Mouse (Mus musculus) 3T3-L1 (cell line): ENCODE results near the gene Vwa1.
A peak's percentile ranks its signal among the peaks of the same experiment; 100 is the strongest.
"Not testable (repeated sequence)": the region's sequence is repeated elsewhere in the genome, so short reads cannot be mapped to it uniquely, and the experiment has no call there.

Experiments
- DNase-seq: peaks from one replicate; pipeline ENCODE4 v3.0.0-alpha.2; 2015; ENCODE audit warnings: low read depth, low spot score

The Vwa1 gene

DNA sequence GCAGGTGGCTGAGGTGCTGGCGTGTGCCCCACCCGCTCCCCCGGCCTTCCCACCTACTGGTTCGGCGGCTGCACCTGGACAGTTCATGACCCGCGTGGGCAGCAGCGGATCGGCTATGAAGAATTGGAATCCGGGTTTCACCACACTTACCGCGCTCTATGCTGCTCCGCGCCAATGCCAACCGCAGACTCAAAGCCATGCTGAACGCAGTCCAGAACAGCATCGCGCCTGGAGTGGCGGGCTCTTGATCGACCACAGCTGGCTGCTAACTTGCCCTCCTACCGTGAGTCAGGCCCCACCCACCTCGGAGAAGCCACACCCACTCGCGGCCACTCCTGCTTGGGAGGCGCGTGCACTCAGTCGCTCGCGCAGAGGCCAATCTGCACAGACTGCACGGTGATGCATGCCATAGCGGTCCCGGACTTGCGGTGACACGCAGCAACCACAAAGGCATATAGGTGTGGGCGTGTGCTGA, at the start of gene Vwa1:
Gene Vwa1, minus strand, starts transcription at position 419 of the 475 bp plus-strand sequence.
- DNase-seq: no peak

DNA sequence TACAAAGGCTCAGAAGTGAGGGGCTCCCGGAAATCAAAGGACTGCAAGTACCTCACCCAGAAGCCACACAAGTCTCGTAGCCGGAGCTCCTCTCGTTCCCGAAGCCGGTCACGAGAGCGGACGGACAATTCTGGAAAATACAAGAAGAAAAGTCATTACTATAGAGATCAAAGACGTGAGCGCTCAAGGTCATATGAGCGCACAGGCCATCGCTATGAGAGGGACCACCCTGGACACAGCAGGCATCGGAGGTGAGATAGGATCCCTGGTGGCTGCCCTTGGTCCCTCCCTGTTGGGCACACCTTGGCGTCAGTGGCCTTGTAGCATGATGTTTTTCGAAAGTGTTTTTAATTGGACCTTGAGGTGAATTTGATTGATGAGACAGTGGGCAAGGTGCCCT, 48.9 kb upstream of the Vwa1 start:
- no peak for DNase-seq

GRCm38 (mm10) chr4:155821025-155821424, 46.5 kb upstream of the Vwa1 start:
- peak; percentile 64 for DNase-seq

DNA sequence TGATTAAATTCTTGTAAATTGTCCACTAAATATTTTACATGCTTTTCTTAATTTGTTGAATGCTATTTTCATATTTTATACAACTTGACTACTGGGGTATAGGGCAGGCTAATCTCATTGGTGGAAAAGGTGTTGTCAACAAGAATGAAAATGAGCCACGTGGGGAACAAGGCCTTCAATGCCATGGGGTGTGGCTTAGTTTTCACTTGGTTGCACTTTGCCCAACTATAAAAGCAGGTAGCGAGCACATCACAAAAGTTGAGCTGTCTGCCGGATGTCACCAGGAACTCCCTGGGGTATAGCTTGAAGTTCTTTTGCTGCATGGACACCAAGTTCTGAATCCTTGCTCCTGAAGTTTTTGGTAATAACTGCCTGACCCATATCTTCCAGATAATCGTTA, 43.0 kb upstream of the Vwa1 start:
- no peak for DNase-seq

GRCm38 (mm10) chr4:155812665-155813181, 38.2 kb upstream of the Vwa1 start:
- peak; percentile 67 for DNase-seq

DNA sequence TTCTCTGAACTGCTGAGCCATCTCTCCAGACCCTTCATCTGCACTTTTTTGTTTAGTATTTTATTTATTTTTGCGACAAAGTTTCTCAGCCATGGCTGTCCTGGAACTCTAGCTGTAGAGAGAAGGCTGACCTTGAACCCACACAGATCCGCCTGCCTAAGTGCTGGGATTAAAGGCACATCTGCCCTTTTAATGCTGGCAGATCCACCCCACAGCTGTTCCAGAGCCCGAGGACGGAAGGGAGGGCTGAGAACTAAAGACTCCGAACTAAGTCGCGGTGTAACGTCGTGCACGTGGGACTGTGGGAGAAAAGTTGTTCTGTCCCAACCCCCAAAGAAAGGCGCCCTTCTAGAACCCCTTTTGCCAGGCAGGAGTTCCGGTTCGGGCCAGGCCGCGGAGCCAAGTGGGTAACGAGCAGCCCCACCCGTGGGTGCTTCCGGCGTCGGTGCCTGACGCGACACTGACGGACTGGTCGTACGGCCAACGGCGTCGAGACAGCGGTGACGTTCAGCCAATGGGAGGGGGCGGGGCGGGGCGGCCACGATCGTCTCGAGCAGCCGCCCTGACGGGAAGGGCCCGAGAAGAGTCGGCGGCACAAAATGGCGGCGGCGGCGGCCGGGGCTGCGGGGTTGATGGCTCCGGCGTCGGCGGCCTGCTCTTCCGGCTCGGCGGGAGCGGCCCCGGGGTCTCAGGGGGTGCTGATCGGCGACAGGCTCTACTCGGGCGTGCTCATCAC, 37.6 kb upstream of the Vwa1 start, which contains the start of gene Ccnl2:
Gene Ccnl2, plus strand, starts transcription at position 561 of the 736 bp plus-strand sequence.
- DNase-seq: peak; percentile 95

GRCm38 (mm10) chr4:155807841-155808240, 33.3 kb upstream of the Vwa1 start:
- DNase-seq: no peak

GRCm38 (mm10) chr4:155803340-155804041, 29.0 kb upstream of the Vwa1 start:
- DNase-seq: peak; percentile 94

GRCm38 (mm10) chr4:155802741-155803339, 28.3 kb upstream of the Vwa1 start, which contains the start of gene Mrpl20:
Gene Mrpl20, plus strand, starts transcription at chr4:155802878.
- DNase-seq: peak; percentile 53

- DNase-seq: no peak
Measured at GRCm38 (mm10) chr4:155802075-155802474, 27.6 kb upstream of the Vwa1 start.

- no peak for DNase-seq
Measured at GRCm38 (mm10) chr4:155793730-155794129, 19.2 kb upstream of the Vwa1 start.

DNA sequence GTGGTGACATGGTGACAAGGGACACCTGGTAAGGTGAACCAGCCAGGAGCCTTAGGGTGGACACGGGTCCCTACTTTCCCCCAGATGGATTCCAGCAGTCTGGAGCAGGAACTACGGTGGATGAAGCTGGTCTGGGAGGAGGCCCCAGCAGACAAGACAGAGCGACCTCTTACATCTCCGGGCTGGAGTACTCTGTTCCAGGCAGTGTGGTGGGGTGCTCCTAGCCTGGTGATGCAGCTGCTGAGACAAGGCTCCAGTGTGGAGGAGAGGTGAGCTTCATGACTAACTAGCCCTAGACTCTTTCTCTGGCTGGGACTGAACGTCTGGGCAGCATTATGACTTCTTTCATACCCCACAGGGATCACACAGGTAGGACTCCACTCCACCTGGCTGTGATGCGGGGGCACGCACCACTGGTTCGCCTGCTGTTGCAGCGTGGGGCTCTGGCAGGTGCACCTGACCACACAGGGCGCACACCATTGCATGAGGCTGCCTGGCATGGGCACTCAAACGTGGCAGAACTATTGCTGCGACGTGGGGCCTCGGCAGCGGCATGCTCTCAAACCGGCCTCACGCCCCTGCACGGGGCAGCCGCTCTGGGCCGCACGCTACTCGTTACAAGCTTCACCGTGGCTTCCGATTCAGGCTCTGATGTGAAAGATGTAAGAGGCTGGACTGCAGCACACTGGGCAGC, 16.9 kb upstream of the Vwa1 start:
- no peak for DNase-seq

DNA sequence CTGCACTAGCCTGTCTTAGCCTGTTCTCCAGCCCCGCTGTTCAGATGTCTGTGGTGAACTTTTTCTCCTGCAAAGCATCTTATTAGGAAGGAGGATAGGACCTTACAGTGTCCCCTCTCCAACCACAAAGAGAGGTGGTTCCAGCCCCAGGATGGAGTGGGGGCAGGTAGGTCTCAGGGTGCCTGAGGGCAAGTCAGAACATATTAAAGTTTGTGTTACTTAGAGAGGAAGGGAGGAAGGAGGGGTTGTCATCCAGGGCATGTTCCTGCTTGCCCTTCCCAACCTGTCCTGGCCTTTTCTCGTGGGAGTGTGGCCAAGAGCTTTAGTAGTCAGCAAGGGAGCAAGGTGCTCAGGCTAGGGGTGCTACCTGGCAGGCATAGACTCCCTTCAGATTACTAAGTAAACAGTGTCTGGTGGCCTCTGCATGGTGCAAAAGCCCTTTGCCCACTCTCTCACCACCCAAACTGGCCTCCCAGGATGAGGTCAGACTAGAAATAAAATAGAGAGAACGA, 16.2 kb upstream of the Vwa1 start:
- no peak for DNase-seq

- DNase-seq: no peak
Measured at GRCm38 (mm10) chr4:155790021-155790489, 15.6 kb upstream of the Vwa1 start, which contains the start of gene Ankrd65. Gene Ankrd65, plus strand, starts transcription at chr4:155790439.

GRCm38 (mm10) chr4:155788833-155789232, 14.3 kb upstream of the Vwa1 start:
- DNase-seq: not testable (repeated sequence)

DNA sequence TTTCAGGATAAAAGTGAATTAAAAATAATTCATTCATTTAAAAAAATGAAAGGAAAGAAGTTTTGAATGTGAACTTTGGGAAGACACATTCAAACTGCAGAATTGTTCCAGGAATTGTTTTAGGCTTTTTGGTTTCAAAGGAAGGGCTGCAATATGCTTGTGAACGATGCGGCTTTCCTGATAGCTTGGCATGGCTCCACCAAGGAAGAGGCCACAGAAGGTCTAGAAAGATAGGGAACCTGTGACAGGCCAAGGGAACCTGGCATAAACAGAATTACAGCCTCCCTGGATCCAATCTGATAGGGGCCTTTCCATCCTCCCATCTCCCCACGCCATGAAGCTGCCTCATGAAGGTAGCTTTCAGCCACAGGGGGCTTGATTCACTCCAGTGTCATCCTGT, 13.8 kb upstream of the Vwa1 start:
- no peak for DNase-seq

DNA sequence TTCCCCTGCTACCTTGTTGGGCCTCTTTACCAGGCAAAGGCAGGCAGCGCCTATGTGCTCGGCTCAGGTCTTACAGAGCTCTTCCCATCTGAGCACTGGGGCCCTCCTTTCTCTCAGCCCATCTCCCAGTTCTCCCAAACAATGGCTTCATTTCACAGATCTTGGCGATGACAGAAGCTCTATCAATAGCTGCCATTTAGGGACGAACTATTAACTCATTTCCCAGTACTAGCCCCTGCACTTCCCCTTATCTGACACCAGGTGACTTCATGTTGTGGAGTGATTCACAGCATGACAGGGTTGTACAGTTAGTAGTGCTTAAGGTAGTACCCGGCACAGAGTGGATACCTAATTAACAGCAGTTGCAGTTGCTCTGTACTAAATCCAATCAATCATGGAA, 11.3 kb upstream of the Vwa1 start, which contains the start of gene Tmem88b:
Gene Tmem88b, minus strand, starts transcription at position 56 of the 400 bp plus-strand sequence.
- DNase-seq: peak; percentile 21

DNA sequence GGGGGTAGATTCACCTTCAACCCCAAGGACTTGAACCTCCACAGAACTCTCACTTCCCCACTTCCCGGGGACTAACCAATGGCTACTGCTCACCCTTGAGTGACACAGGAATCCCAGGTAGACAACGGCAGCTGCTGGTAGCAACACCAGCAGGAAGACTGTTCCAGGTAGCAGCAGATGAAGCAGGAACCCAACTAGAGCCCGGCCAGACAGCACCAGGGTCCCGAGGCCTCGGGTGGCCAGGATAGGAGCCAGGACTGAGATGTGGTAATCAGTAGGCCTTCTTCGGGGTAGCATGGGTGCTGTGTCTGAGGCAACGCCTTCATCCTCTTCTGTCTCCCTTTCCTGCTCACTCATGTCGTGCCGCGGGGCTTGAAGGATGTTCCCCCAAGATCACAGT, 10.7 kb upstream of the Vwa1 start:
- no peak for DNase-seq

- peak; percentile 67 for DNase-seq
Measured at GRCm38 (mm10) chr4:155784081-155784701, 9.7 kb upstream of the Vwa1 start.

DNA sequence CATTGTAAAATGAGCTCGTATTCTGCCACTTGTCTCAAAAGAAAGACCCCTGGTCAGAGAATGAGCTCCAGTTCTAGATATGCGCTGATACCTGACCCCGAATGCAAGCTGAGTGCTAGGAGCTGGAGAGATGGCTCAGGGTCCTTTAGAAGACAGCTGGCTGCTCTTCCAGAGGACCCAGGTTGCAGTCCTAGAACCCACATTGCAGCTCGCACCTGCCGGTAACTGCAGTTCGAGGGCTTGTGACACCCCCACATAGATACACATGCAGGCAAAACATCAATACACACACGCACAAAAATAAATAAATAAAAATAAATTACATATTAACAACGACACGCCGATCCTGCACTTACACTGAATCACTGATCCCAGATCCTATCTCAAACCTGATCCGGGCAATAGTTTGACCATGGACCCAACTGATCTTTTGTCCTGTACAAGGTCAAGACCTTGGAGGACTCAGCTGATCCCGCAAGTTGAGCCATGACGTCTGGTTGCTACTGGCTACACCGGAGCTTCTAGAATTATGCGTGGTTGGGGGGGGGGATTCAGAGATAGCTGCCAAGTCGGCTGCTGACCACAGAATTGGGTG, 9.1 kb upstream of the Vwa1 start:
- DNase-seq: no peak
